Mouse (Mus musculus): Measurements from ENCODE around the gene Lrig1. TPM values are rescaled to one million over a fixed set of nuclear protein-coding genes. Genes with fewer than 3 reads are reported as not detected.
A peak's percentile ranks its signal among the peaks of the same experiment; 100 is the strongest.

Lrig1 gene
- polyA plus RNA-seq, 1 experiment, result not detected

GRCm38 (mm10) chr6:94626807-94627206 is 73.2 kb downstream of the Lrig1 start:
- no peak overlapping the region for H3K27ac ChIP-seq (ENCODE audit: insufficient read depth, low read depth, low read length)
- no peak overlapping the region for H3K4me3 ChIP-seq (ENCODE audit: insufficient read depth, low read depth, low read length)
- TF ChIP-seq CTCF (IDR thresholded peaks at IDR 0.05; ENCODE audit: insufficient read depth, low read depth, low read length) (no peak), POLR2A (IDR thresholded peaks at IDR 0.05; ENCODE audit: insufficient read depth, low read depth, low read length) (no peak)
- WGBS, result 56% methylated on average over 2 of the region's 2 CpGs
- peaks cover 35% of the 10 kb centered on the region for H3K4me1 ChIP-seq (ENCODE audit: control insufficient read depth, insufficient read depth, low read length)

GRCm38 (mm10) chr6:94625896-94626295 is 74.1 kb downstream of the Lrig1 start:
- Histone ChIP-seq H3K27ac (ENCODE audit: insufficient read depth, low read depth, low read length) (no peak overlapping the region), H3K4me3 (ENCODE audit: insufficient read depth, low read depth, low read length) (no peak overlapping the region), H3K4me1 (ENCODE audit: control insufficient read depth, insufficient read depth, low read length) (peaks cover 34% of the 10 kb centered on the region)
- TF ChIP-seq CTCF (IDR thresholded peaks at IDR 0.05; ENCODE audit: insufficient read depth, low read depth, low read length) (no peak), POLR2A (IDR thresholded peaks at IDR 0.05; ENCODE audit: insufficient read depth, low read depth, low read length) (no peak)
- 61% methylated on average over 5 of the region's 5 CpGs for WGBS

- TF ChIP-seq POLR2A (IDR thresholded peaks at IDR 0.05; ENCODE audit: insufficient read depth, low read depth, low read length) (no peak), CTCF (IDR thresholded peaks at IDR 0.05; ENCODE audit: insufficient read depth, low read depth, low read length) (no peak)
- Histone ChIP-seq H3K27ac (ENCODE audit: insufficient read depth, low read depth, low read length) (no peak overlapping the region), H3K4me1 (ENCODE audit: control insufficient read depth, insufficient read depth, low read length) (peaks cover 37% of the 10 kb centered on the region), H3K4me3 (ENCODE audit: insufficient read depth, low read depth, low read length) (no peak overlapping the region)
- 92% methylated on average over 5 of the region's 5 CpGs for WGBS
Observed at GRCm38 (mm10) chr6:94624543-94624942, 75.4 kb downstream of the Lrig1 start.

GRCm38 (mm10) chr6:94622983-94623382 is 77.0 kb downstream of the Lrig1 start:
- Histone ChIP-seq H3K27ac (ENCODE audit: insufficient read depth, low read depth, low read length) (no peak overlapping the region), H3K4me1 (ENCODE audit: control insufficient read depth, insufficient read depth, low read length) (peaks cover 28% of the 10 kb centered on the region), H3K4me3 (ENCODE audit: insufficient read depth, low read depth, low read length) (no peak overlapping the region)
- WGBS, result 70% methylated on average over 4 of the region's 4 CpGs
- TF ChIP-seq POLR2A (IDR thresholded peaks at IDR 0.05; ENCODE audit: insufficient read depth, low read depth, low read length) (no peak), CTCF (IDR thresholded peaks at IDR 0.05; ENCODE audit: insufficient read depth, low read depth, low read length) (peak; percentile 85)

GRCm38 (mm10) chr6:94620801-94621301 is 79.1 kb downstream of the Lrig1 start:
- H3K27ac ChIP-seq (ENCODE audit: insufficient read depth, low read depth, low read length), result no peak overlapping the region
- 77% methylated on average over 9 of the region's 9 CpGs for WGBS
- peaks cover 11% of the 10 kb centered on the region for H3K4me1 ChIP-seq (ENCODE audit: control insufficient read depth, insufficient read depth, low read length)
- no peak overlapping the region for H3K4me3 ChIP-seq (ENCODE audit: insufficient read depth, low read depth, low read length)
- TF ChIP-seq CTCF (IDR thresholded peaks at IDR 0.05; ENCODE audit: insufficient read depth, low read depth, low read length) (no peak), POLR2A (IDR thresholded peaks at IDR 0.05; ENCODE audit: insufficient read depth, low read depth, low read length) (no peak)

GRCm38 (mm10) chr6:94620287-94620686 is 79.7 kb downstream of the Lrig1 start:
- Histone ChIP-seq H3K27ac (ENCODE audit: insufficient read depth, low read depth, low read length) (no peak overlapping the region), H3K4me1 (ENCODE audit: control insufficient read depth, insufficient read depth, low read length) (peaks cover 9% of the 10 kb centered on the region; the same call in 1 of the 2 replicates), H3K4me3 (ENCODE audit: insufficient read depth, low read depth, low read length) (no peak overlapping the region)
- 74% methylated on average over 6 of the region's 6 CpGs for WGBS
- TF ChIP-seq POLR2A (IDR thresholded peaks at IDR 0.05; ENCODE audit: insufficient read depth, low read depth, low read length) (no peak), CTCF (IDR thresholded peaks at IDR 0.05; ENCODE audit: insufficient read depth, low read depth, low read length) (no peak)

- H3K27ac ChIP-seq (ENCODE audit: insufficient read depth, low read depth, low read length), result no peak overlapping the region
- no peak overlapping the region for H3K4me3 ChIP-seq (ENCODE audit: insufficient read depth, low read depth, low read length)
- TF ChIP-seq CTCF (IDR thresholded peaks at IDR 0.05; ENCODE audit: insufficient read depth, low read depth, low read length) (no peak), POLR2A (IDR thresholded peaks at IDR 0.05; ENCODE audit: insufficient read depth, low read depth, low read length) (no peak)
- peaks cover 6% of the 10 kb centered on the region; the same call in 1 of the 2 replicates for H3K4me1 ChIP-seq (ENCODE audit: control insufficient read depth, insufficient read depth, low read length)
- 77% methylated on average over 5 of the region's 5 CpGs for WGBS
Observed at GRCm38 (mm10) chr6:94618671-94619070, 81.3 kb downstream of the Lrig1 start.

GRCm38 (mm10) chr6:94615936-94616335 is 84.0 kb downstream of the Lrig1 start:
- no peak overlapping the region for H3K4me3 ChIP-seq (ENCODE audit: insufficient read depth, low read depth, low read length)
- H3K4me1 ChIP-seq (ENCODE audit: control insufficient read depth, insufficient read depth, low read length), result peaks cover 6% of the 10 kb centered on the region; the same call in 1 of the 2 replicates
- TF ChIP-seq CTCF (IDR thresholded peaks at IDR 0.05; ENCODE audit: insufficient read depth, low read depth, low read length) (no peak), POLR2A (IDR thresholded peaks at IDR 0.05; ENCODE audit: insufficient read depth, low read depth, low read length) (no peak)
- WGBS, result 82% methylated on average over 4 of the region's 4 CpGs
- no peak overlapping the region for H3K27ac ChIP-seq (ENCODE audit: insufficient read depth, low read depth, low read length)

GRCm38 (mm10) chr6:94614346-94614745 is 85.6 kb downstream of the Lrig1 start:
- no peak for TF ChIP-seq CTCF (IDR thresholded peaks at IDR 0.05; ENCODE audit: insufficient read depth, low read depth, low read length)
- no peak for TF ChIP-seq POLR2A (IDR thresholded peaks at IDR 0.05; ENCODE audit: insufficient read depth, low read depth, low read length)
- Histone ChIP-seq H3K4me1 (ENCODE audit: control insufficient read depth, insufficient read depth, low read length) (no peaks in the 10 kb centered on the region), H3K27ac (ENCODE audit: insufficient read depth, low read depth, low read length) (no peak overlapping the region), H3K4me3 (ENCODE audit: insufficient read depth, low read depth, low read length) (no peak overlapping the region)
- WGBS, result 88% methylated on average over 6 of the region's 6 CpGs
